Mouse (Mus musculus) kidney, adult 2 months (tissue): Measurements from ENCODE around the gene Grm2. TPM values are rescaled to one million over a fixed set of nuclear protein-coding genes. Genes with fewer than 3 reads are reported as not detected.

Experiments used
- DNase-seq: peaks from one replicate; pipeline ENCODE4 v3.0.0; 2021
- H3K27ac ChIP-seq: fragments of 200-500 bp; 2 replicates; pipeline ENCODE4 v1.5.1; 2012; ENCODE audit warnings: low read depth, low read length, control low read depth, inconsistent platforms; ENCODE audit not compliant: insufficient read depth
- H3K27me3 ChIP-seq: fragments of 200-500 bp; replicated peaks from 2 replicates; pipeline ENCODE4 v1.6.1; 2012; ENCODE audit warnings: mild to moderate bottlenecking, moderate library complexity, low read length, inconsistent platforms; ENCODE audit not compliant: control insufficient read depth, insufficient read depth
- H3K36me3 ChIP-seq: fragments of 200-500 bp; 2 replicates; pipeline ENCODE4 v1.6.1; 2012; ENCODE audit warnings: mild to moderate bottlenecking, moderate library complexity, low read length, inconsistent platforms; ENCODE audit not compliant: control insufficient read depth, insufficient read depth
- H3K4me1 ChIP-seq: fragments of 200-500 bp; 2 replicates; pipeline ENCODE4 v1.6.1; 2011; ENCODE audit warnings: low read length; ENCODE audit not compliant: control insufficient read depth, insufficient read depth
- H3K4me3 ChIP-seq: fragments of 200-500 bp; 2 replicates; pipeline ENCODE4 v1.5.1; 2011; ENCODE audit warnings: mild to moderate bottlenecking, low read depth, low read length, control low read depth; ENCODE audit not compliant: insufficient read depth
- CTCF ChIP-seq: fragments of 200-500 bp; conservative IDR thresholded peaks from 2 replicates; pipeline ENCODE4 v1.5.1; 2011; ENCODE audit warnings: low read depth, mild to moderate bottlenecking, control low read depth, low read length, moderate library complexity, mixed read lengths; ENCODE audit not compliant: insufficient read depth, insufficient read length
- POLR2A ChIP-seq: fragments of 200-500 bp; IDR thresholded peaks from one replicate; pipeline ENCODE4 v1.6.1; 2011; ENCODE audit warnings: low read depth, low read length, control low read depth
- WGBS: fragments of 180-500 bp; shearing (Covaris S2); methylation state at CpG from one replicate; pipeline ENCODE4 v1.1.7; 2018; 5-methylcytosine and 5-hydroxymethylcytosine counted together
- polyA plus RNA-seq: library from polyadenylated mRNA; depleted of rRNA; stranded (reverse); fragments of >200 nt; gene quantifications from 2 replicates; pipeline ENCODE4 v1.2.3, GENCODE M21; 2012

Grm2 gene
- polyA plus RNA-seq, 1 experiment = not detected

DNA sequence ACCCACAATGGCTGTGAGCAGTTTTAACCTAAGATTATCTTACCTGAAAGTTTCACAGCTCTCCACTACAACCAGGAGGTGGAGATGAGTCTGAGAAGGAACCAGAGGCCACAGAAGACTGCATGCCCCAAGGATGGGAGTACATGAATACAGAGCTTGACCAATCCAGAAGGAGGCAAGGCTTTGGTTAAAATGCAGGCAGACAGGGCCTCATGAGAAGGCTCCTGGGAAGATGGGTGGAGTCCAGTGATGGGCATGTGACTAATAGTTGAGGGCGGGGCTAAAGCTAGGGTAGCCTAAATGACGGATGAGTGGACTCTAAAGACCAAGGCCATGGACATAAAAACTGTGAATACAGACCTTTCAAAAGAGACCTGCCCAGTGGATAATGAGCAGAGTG lies 29.6 kb downstream of the Grm2 start, which contains the start of gene Iqcf6:
Gene Iqcf6 (plus strand): TSS at position 301 of the 400 bp plus-strand sequence.
- no peaks in the 10 kb centered on the region for H3K4me1 ChIP-seq
- H3K27me3 ChIP-seq = no peaks in the 10 kb centered on the region
- H3K36me3 ChIP-seq = no peaks in the 10 kb centered on the region
- 74% methylated on average over 2 of the region's 2 CpGs for WGBS
- no peak within 1 kb of the TSS for H3K27ac ChIP-seq
- TF ChIP-seq CTCF (no peak), POLR2A (no peak)
- H3K4me3 ChIP-seq = no peak within 1 kb of the TSS
- DNase-seq = no peak

DNA sequence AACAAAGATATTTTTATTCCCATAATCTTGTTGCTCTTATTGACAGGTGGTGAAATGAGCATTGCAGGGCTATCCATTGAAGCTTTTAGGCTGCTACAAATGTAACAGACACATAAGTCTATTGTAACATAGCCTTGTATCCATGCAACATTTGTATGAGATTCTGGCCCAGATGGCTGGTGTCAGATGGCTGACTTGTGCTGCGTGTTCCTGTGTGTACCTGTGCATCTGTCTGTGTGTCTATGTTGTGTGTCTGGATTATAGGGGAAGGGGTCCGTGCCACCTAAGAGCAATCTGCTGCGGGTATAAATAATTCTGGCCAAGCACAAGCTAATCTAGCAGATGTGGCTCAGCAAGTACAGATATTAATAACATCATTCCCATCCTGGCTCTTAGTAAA lies 38.4 kb downstream of the Grm2 start:
- no peak for DNase-seq
- no peak overlapping the region for H3K27ac ChIP-seq
- H3K4me3 ChIP-seq = no peak overlapping the region
- 87% methylated on average over 3 of the region's 3 CpGs for WGBS
- TF ChIP-seq POLR2A (no peak), CTCF (no peak)
- H3K4me1 ChIP-seq = no peaks in the 10 kb centered on the region
- no peaks in the 10 kb centered on the region for H3K27me3 ChIP-seq
- no peaks in the 10 kb centered on the region for H3K36me3 ChIP-seq

DNA sequence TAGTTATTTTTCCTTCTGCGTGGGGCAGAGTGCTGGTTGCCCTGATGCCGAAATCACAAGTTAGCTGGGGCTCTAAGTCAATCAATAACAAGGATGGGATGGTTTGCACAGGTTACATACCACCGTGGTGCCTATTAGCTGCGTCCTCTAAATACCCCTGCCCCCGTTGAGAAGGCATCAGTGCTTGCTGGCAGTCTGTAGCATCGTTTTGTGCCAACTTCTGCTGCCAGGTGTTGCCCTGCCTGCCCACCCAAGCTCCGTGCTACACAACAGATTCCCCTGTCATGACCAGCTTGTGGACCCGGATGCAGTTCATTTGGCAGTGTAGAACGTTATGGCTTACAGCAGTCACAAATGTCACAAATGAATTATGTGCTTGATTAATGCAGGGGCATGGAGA lies 39.6 kb downstream of the Grm2 start:
- Histone ChIP-seq H3K4me1 (no peaks in the 10 kb centered on the region), H3K27me3 (no peaks in the 10 kb centered on the region), H3K27ac (no peak overlapping the region), H3K36me3 (no peaks in the 10 kb centered on the region), H3K4me3 (no peak overlapping the region)
- no peak for TF ChIP-seq POLR2A
- TF ChIP-seq CTCF = no peak
- DNase-seq = no peak
- 62% methylated on average over 9 of the region's 9 CpGs for WGBS

DNA sequence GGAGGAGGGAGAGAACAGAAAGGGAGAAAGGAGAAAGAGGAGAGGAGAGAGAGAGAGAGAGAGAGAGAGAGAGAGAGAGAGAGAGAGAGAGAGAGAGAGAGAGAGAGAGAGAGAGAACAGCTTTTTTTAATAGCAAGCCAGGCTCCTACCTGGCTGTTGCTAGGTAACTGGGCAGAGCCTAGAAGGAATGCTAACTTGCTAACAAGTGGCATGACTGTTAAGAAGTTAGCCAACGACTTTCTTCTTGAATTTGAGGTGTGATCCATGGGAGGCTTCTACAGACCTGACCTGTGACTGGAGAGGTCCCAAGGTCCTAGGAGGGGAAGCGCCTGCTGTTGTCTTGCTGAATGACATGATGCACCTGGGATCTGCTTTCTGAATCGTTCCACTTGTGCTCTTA lies 41.3 kb downstream of the Grm2 start:
- H3K36me3 ChIP-seq = no peaks in the 10 kb centered on the region
- TF ChIP-seq CTCF (no peak), POLR2A (no peak)
- H3K4me1 ChIP-seq = no peaks in the 10 kb centered on the region
- H3K27me3 ChIP-seq = no peaks in the 10 kb centered on the region
- no peak overlapping the region for H3K27ac ChIP-seq
- H3K4me3 ChIP-seq = no peak overlapping the region
- no peak for DNase-seq
- 21% methylated on average over 3 of the region's 3 CpGs for WGBS

DNA sequence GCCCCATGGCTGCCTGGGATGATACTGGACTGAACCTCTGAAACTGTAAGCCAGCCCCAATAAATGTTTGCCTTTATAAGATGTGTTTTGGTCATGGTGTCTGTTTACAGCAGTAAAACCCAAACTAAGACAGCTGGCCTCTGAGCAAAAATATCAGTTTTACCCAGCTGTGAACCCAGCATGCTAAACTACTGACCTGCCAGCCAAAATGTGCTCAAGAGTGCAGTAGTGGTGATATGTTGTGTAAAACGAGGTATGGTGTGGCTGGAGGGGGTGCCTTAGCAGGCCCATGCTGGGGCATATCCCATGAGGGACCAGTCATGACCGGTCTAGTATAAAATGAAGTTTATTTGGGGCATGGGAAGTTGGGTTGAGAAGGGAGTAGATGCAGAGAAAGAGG lies 41.9 kb downstream of the Grm2 start:
- Histone ChIP-seq H3K27ac (no peak overlapping the region), H3K4me3 (no peak overlapping the region), H3K36me3 (no peaks in the 10 kb centered on the region), H3K27me3 (no peaks in the 10 kb centered on the region), H3K4me1 (no peaks in the 10 kb centered on the region)
- no peak for DNase-seq
- WGBS = 61% methylated on average over 2 of the region's 2 CpGs
- no peak for TF ChIP-seq CTCF
- TF ChIP-seq POLR2A = no peak

DNA sequence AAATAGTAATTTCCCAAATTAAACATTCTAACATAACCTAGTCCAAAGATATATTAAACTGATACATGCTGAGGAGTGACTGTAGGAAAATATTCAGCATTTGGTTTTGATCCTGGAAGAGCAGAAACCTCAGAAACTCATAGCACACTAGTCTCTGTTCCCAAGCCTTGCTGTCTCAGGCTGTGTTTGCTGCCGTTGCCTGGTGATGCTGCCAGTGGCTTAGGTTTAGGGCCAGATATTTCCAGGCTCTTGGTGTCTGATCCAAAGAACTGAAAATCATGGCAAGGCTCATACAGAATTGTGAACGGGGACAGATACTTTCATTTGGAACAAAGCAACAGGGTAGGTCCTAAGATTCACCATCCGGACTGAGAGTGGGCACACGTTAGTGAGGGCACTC lies 45.2 kb downstream of the Grm2 start:
- TF ChIP-seq CTCF (no peak), POLR2A (no peak)
- no peaks in the 10 kb centered on the region for H3K36me3 ChIP-seq
- no peaks in the 10 kb centered on the region for H3K27me3 ChIP-seq
- H3K4me3 ChIP-seq = no peak overlapping the region
- H3K4me1 ChIP-seq = no peaks in the 10 kb centered on the region
- WGBS = 85% methylated on average over 4 of the region's 4 CpGs
- DNase-seq = no peak
- no peak overlapping the region for H3K27ac ChIP-seq

DNA sequence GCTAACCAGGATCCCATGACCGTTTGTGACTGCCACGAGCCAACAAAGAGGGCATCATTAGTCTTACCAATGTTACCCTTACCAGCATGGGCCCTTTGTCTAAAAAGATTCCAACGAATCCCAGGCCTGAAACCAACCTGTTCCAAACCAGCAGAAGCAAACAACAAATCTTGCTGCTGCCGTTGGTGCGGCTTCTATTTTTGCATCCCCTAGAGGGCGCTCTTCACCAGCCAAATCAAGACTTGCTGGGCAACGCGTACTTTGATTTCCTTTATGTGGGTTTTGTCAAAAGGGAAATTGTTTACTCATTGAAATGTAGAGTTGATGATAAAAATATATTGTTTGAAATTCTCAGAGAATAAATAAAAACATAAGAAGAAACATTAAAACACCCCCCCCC lies 55.3 kb downstream of the Grm2 start:
- H3K36me3 ChIP-seq = no peaks in the 10 kb centered on the region
- WGBS = 24% methylated on average over 8 of the region's 8 CpGs
- no peak for TF ChIP-seq POLR2A
- peak; percentile 81 for TF ChIP-seq CTCF
- DNase-seq = peak; percentile 35
- no peaks in the 10 kb centered on the region for H3K4me1 ChIP-seq
- H3K27me3 ChIP-seq = no peaks in the 10 kb centered on the region
- no peak overlapping the region for H3K27ac ChIP-seq
- H3K4me3 ChIP-seq = no peak overlapping the region

DNA sequence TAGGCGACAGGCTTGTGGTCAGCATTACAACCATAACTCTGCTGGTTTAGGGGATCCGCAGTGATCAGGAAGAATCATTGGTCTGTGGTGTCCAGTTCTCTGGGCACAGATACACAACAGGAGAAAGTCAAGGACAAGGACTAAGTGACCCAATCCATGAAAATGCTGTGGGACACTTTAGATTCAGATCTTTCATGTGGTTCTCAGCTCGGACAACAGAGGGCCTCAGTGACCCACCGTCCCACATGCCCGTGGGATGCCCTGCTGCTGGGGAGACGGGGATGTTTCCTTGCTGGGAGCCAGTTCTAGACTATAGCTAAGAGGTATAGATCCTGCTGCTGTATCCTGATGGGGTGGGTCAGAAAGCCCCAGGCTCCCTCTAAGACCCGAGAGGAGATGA lies 57.4 kb downstream of the Grm2 start:
- Histone ChIP-seq H3K36me3 (no peaks in the 10 kb centered on the region), H3K27ac (no peak overlapping the region), H3K4me1 (no peaks in the 10 kb centered on the region), H3K4me3 (no peak overlapping the region), H3K27me3 (no peaks in the 10 kb centered on the region)
- 34% methylated on average over 7 of the region's 7 CpGs for WGBS
- TF ChIP-seq CTCF = 0 out of 2 replicates have a peak, but pooled peaks have one; percentile 4
- TF ChIP-seq POLR2A = no peak
- no peak for DNase-seq
